Mouse (Mus musculus) limb, embryonic 10.5 days (tissue): ENCODE data around the gene Unc13b. TPM values are rescaled to one million over a fixed set of nuclear protein-coding genes. Genes with fewer than 3 reads are reported as not detected.
A peak's percentile ranks its signal among the peaks of the same experiment; 100 is the strongest.

Experiments used
- DNase-seq: peaks from one replicate; pipeline ENCODE4 v3.0.0-alpha.2; 2017; ENCODE audit warnings: low spot score
- H3K27ac ChIP-seq: fragments of 300-500 bp; sonication (generic); 2 replicates; pipeline ENCODE4 v1.5.1; 2016; ENCODE audit warnings: mild to moderate bottlenecking
- H3K27me3 ChIP-seq: fragments of 300-500 bp; sonication (generic); 2 replicates; pipeline ENCODE4 v1.6.1; 2016; ENCODE audit warnings: low read depth, mild to moderate bottlenecking; ENCODE audit not compliant: poor library complexity, severe bottlenecking
- H3K36me3 ChIP-seq: fragments of 300-500 bp; sonication (generic); 2 replicates; pipeline ENCODE4 v1.6.1; 2016; ENCODE audit warnings: mild to moderate bottlenecking, moderate library complexity
- H3K4me1 ChIP-seq: fragments of 300-500 bp; sonication (generic); 2 replicates; pipeline ENCODE4 v1.6.1; 2016
- H3K4me3 ChIP-seq: fragments of 300-500 bp; sonication (generic); 2 replicates; pipeline ENCODE4 v1.5.1; 2016; ENCODE audit warnings: mild to moderate bottlenecking, moderate library complexity
- H3K9me3 ChIP-seq: fragments of 300-500 bp; sonication (generic); replicated peaks from 2 replicates; pipeline ENCODE4 v1.6.1; 2016; ENCODE audit warnings: mild to moderate bottlenecking
- WGBS: fragments of 180-500 bp; shearing (Covaris S2); methylation state at CpG from one replicate; pipeline ENCODE4 v1.1.7; 2016; 5-methylcytosine and 5-hydroxymethylcytosine counted together
- polyA plus RNA-seq: library from polyadenylated mRNA; unstranded; fragments of >200 nt; fragmentation: Nextera tagmentation; extraction: Ambion mirVana; gene quantifications from 2 replicates; pipeline ENCODE4 v1.2.1, GENCODE M21; 2016

Unc13b gene
- polyA plus RNA-seq, 1 experiment from 2014 or later, result 2.1 TPM

DNA sequence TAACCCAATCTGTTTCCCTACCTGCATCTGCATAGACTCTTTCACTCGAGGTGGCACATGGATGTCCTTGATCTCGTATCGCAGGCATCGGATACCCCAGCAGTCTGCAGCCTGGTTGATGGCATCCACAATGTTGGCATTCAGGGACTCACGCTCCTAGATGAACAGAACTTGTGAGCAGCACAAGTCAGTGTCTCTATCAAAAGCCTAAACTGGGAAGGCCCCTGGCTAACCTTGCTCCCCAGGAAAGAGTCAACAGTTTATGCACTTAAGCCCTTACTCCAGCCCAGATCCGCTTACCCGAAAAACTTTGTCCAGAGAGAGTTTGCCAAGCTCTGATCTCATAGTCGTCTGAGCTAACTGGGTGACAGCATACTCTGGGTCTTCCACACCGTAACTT is 29.0 kb upstream of the Unc13b start:
- Histone ChIP-seq H3K27ac (no peak overlapping the region), H3K9me3 (no peaks in the 10 kb centered on the region), H3K4me3 (peak overlapping the region; percentile 79; the same call in 1 of the 2 replicates), H3K36me3 (peaks cover 56% of the 10 kb centered on the region), H3K4me1 (peaks cover 26% of the 10 kb centered on the region), H3K27me3 (no peaks in the 10 kb centered on the region)
- WGBS, result 95% methylated on average over 9 of the region's 9 CpGs
- DNase-seq, result no peak

DNA sequence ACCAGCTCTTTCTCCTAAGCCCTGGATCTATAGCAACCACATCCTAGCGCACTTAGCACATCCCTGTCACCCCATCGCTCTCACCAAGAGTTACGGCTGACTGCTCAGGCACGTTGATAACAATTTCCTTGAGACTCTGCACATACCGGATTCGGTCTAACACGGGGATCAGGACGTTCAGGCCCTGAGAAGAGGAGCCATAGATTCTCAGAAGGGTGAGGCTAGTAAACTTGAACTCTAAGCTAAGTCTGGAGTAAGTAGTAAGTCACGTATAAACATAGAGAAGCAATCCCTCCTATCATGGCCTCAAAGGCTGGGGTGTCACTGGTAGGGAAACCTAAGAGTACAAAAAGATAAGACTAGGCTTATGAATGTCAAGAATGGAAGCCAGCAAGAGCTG is 28.4 kb upstream of the Unc13b start:
- Histone ChIP-seq H3K9me3 (no peaks in the 10 kb centered on the region), H3K4me3 (peak overlapping the region; percentile 79), H3K27ac (peak overlapping the region; percentile 94), H3K36me3 (peaks cover 57% of the 10 kb centered on the region), H3K4me1 (peaks cover 22% of the 10 kb centered on the region), H3K27me3 (no peaks in the 10 kb centered on the region)
- DNase-seq, result no peak
- 83% methylated on average over 9 of the region's 9 CpGs for WGBS

DNA sequence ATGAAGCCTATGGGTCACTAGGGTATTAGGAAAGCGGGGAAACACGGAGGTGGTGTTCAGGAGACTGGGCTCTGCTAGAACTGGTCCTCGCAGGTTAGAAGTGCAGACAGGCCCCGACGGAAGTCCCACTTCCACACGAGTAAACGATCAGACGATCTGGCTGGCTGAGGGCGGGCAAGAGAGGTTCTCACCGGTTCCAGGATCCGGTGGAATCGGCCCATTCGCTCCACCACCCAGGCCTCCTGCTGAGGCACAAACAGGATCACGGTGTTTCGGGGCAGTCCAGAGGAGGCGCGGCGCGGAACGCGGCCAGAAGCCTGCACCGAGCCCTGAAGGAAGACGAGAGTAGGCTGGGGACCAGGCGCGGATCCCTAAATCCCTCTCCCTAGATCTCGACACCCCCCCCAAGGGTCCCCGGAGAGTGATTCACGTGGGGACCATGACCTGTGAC is 27.9 kb upstream of the Unc13b start:
- H3K4me1 ChIP-seq, result peaks cover 22% of the 10 kb centered on the region
- peak overlapping the region; percentile 79 for H3K4me3 ChIP-seq
- 2% methylated on average over 28 of the region's 28 CpGs for WGBS
- H3K27me3 ChIP-seq, result no peaks in the 10 kb centered on the region
- peak overlapping the region; percentile 94 for H3K27ac ChIP-seq
- DNase-seq, result peak; percentile 67
- no peaks in the 10 kb centered on the region for H3K9me3 ChIP-seq
- H3K36me3 ChIP-seq, result peaks cover 59% of the 10 kb centered on the region

DNA sequence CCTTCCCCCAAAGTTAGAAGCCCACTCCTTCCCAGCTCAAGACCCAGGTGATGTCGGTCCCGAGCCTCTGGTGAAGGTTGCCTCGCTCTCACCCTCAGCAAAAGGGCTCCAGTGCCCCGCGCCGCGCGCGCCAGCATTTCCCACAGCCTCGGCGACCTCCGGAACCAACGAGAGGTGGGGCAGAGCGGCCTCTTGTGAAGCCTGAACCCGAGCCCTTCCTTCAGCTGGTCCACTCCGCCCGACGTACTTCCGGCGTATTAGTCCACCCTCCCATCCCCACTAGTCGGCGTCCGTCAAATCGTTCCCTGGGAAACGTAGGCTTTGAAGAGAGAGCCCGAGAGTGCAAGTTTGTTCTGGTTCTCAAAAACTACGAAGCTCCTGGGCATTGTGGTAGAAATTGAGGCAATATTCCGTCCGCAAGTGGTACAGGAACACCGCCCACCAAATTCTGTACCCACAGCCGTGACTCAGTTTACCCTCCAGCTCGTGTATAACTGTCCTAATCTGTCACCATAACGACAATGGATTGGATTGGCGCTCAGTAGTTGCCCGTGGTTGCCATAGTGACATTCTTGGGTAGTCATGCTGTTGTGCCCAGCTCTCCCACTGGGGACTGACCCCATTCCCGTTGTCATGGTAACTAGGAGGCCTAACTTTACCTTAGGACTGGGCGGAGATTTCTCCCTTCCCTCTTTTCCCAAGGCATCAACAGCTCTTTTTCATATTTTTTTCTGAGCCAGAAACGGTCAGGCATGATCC is 27.3 kb upstream of the Unc13b start, which contains the start of gene Stoml2:
Stoml2 (minus strand) TSS at position 474 of the 759 bp plus-strand sequence.
- Histone ChIP-seq H3K27ac (peak within 1 kb of the TSS; percentile 94), H3K27me3 (no peaks in the 10 kb centered on the region), H3K9me3 (no peaks in the 10 kb centered on the region), H3K4me3 (peak within 1 kb of the TSS; percentile 79), H3K4me1 (peaks cover 22% of the 10 kb centered on the region), H3K36me3 (peaks cover 64% of the 10 kb centered on the region)
- DNase-seq, result peak; percentile 93
- WGBS, result 1% methylated on average over 38 of the region's 38 CpGs

DNA sequence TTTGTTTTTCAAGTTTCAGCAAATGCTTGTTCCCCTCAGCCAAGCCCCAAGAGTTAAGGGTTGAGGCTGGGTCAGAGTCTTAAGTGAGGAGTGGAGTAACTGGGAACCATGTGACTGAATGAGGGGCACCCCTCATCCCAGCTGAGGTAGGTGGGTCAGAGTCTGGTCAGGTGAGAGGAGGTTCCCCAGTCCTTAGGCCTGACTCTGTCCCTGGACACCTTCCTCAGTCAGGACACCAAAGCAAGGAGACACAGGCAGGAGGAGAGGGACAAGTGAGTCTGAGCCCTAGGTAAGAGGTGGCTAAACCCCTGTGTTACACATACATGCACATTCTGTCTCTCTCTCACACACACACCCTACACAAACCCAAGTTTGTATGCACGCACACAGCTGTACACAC is 26.3 kb upstream of the Unc13b start:
- Histone ChIP-seq H3K27ac (no peak overlapping the region), H3K4me3 (no peak overlapping the region), H3K4me1 (peaks cover 22% of the 10 kb centered on the region), H3K9me3 (no peaks in the 10 kb centered on the region), H3K27me3 (no peaks in the 10 kb centered on the region), H3K36me3 (peaks cover 56% of the 10 kb centered on the region)
- 93% methylated on average over 1 of the region's 1 CpGs for WGBS
- DNase-seq, result no peak

DNA sequence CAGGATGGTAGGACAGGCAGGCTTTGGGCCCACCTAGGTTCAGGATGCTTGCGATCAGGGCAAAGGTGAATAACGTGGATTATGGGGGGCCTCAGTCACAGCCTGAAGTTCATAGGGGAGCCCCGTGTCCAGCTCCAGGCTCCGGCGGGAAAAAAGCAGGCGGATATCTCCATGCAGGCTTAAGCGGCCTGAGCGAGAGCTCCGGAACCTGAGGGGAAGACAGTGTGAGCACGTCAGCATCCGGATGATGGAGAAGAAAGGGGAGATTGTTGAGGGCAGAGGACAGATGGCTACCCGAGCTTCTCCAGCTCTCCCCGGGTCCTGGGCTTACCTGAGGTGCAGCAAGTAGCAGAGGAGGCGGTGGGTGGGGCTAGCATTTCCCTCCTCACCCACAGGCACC is 25.3 kb upstream of the Unc13b start:
- Histone ChIP-seq H3K27me3 (no peaks in the 10 kb centered on the region), H3K36me3 (peaks cover 47% of the 10 kb centered on the region)
- 86% methylated on average over 14 of the region's 14 CpGs for WGBS

DNA sequence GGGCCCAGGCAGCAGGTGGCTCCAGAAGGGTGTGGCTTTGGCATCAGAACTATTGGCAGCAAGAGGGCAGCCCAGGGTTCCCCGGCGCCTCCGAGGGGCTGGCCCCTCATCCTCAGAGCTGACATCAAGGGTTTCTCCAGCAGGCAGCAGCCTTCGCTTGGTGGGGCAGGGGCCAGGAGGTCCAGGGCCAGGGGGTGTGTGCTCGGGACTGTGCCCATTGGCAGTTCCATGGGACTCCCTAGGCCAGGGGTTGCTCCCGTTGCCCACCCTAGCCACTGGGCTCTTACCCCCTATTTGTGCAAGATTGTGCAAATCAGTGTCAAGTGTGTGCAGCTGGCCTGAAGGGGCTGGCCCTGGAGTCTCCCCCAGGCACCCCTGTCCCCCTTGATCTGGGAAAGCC is 22.9 kb upstream of the Unc13b start:
- no peaks in the 10 kb centered on the region for H3K9me3 ChIP-seq
- 89% methylated on average over 6 of the region's 6 CpGs for WGBS
- H3K36me3 ChIP-seq, result peaks cover 29% of the 10 kb centered on the region
- H3K4me1 ChIP-seq, result peaks cover 29% of the 10 kb centered on the region
- H3K4me3 ChIP-seq, result no peak overlapping the region
- H3K27me3 ChIP-seq, result 0 out of 2 replicates have a peak, but pooled peaks cover 3% of the 10 kb centered on the region
- H3K27ac ChIP-seq, result no peak overlapping the region
- DNase-seq, result no peak

More for the DNA sequence above, 25.3 kb upstream of the Unc13b start:
- Histone ChIP-seq H3K9me3 (no peaks in the 10 kb centered on the region), H3K27ac (no peak overlapping the region), H3K4me3 (no peak overlapping the region), H3K4me1 (peaks cover 22% of the 10 kb centered on the region)
- no peak for DNase-seq

DNA sequence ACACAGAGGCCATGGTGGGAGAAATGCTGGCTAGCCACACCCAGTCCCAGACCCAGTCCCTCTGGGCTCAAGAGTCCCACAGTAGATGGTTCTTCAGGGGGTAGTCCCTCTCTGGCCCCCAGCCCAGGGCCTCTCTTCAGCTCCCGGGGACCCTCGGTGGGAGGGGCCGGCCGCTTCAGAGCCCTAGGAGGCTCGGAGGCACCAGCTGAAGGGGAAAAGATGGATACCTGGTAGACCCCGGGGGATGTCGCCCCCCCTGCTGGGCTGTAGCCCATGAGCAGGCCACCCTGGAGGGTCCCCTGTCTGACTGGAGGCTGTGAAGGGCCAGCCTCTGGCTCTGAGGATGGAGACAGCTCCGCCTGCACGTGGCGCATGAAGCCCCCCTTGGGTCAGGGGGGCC is 22.4 kb upstream of the Unc13b start:
- Histone ChIP-seq H3K27me3 (0 out of 2 replicates have a peak, but pooled peaks cover 3% of the 10 kb centered on the region), H3K27ac (no peak overlapping the region), H3K4me1 (peaks cover 30% of the 10 kb centered on the region), H3K9me3 (no peaks in the 10 kb centered on the region), H3K4me3 (no peak overlapping the region), H3K36me3 (peaks cover 29% of the 10 kb centered on the region)
- WGBS, result 88% methylated on average over 10 of the region's 10 CpGs
- no peak for DNase-seq

DNA sequence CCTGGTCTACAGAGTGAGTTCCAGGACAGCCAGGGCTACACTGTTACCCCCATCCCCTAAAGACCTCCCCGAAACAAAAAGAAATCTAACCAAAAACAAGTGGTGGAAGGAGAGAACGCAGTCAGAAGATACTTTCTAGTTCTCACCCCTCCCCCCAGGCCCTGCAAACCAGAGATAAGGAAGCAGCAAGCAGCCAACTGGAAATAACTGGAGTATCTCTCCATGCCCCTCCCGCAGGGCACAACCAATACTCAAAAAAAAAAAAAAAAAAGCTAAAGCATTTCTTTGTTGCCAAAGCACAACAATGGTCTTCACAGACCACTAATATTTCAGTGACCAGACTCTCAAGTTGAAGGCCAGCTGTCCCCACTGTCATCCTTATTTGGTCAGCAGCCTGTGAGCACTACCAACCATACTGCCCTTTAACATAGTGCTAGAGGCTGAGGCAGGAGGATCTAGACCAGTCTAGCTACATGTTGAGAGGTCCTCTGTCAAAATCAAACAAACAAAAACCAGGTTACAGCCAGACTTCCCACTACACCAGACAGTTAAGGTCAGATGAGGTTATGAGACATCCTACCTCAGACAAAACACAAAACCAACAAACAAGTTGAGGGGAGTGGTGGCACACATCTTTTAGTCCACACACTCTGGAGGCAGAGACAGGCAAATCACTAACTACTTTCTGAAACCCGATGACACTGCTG is 20.7 kb upstream of the Unc13b start:
- Histone ChIP-seq H3K27me3 (0 out of 2 replicates have a peak, but pooled peaks cover 3% of the 10 kb centered on the region), H3K9me3 (no peaks in the 10 kb centered on the region), H3K36me3 (peaks cover 29% of the 10 kb centered on the region), H3K27ac (no peak overlapping the region), H3K4me1 (peaks cover 24% of the 10 kb centered on the region), H3K4me3 (no peak overlapping the region)
- WGBS, result 68% methylated on average over 4 of the region's 4 CpGs
- DNase-seq, result no peak

DNA sequence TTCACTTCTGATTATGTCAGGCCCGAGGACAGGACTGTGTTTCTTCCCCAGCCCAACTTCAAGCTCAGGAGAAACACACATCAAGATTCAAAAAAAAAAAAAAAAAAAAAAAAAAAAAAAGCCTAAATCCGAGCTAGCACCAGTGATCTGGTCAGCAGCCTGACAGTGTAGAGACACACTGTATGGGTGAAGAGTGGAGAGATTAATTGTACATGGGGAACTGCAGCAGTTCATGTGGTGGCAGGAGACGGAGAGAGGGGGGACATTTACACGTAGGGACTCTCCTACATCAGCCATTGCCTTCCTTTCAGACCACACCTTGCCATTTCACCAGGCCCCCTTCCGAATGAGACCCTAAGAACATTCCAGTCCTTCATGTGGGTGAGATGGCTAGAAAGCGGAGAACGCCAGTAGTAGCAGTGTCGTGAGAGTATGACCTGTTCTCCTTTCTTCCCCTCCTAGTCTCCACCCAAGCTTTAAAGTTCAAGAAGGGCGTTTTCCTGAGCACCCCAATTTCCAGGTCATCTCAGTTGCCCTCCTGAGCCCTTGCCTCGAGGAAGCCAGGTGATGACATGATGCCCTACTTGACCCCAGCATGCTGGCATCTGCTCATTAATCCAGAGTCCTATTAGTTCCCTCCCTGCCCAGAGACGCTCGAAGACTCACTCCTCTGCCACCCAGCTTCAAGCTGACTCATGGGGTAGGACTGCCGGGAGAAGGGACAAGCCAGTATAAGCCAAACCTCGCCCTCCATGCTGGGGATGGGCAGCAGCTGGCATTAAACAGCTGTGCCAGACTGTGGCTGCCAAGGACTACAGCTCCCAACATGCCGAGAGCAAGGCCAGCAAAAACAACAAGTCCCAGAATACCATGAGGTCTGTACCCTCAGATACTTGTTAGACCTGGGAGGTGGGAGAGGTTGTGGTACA is 19.9 kb upstream of the Unc13b start:
- H3K4me3 ChIP-seq, result peak overlapping the region; percentile 72
- H3K36me3 ChIP-seq, result peaks cover 21% of the 10 kb centered on the region
- no peak overlapping the region for H3K27ac ChIP-seq
- H3K4me1 ChIP-seq, result peaks cover 26% of the 10 kb centered on the region
- H3K9me3 ChIP-seq, result no peaks in the 10 kb centered on the region
- 60% methylated on average over 15 of the region's 15 CpGs for WGBS
- H3K27me3 ChIP-seq, result 0 out of 2 replicates have a peak, but pooled peaks cover 3% of the 10 kb centered on the region
- no peak for DNase-seq

DNA sequence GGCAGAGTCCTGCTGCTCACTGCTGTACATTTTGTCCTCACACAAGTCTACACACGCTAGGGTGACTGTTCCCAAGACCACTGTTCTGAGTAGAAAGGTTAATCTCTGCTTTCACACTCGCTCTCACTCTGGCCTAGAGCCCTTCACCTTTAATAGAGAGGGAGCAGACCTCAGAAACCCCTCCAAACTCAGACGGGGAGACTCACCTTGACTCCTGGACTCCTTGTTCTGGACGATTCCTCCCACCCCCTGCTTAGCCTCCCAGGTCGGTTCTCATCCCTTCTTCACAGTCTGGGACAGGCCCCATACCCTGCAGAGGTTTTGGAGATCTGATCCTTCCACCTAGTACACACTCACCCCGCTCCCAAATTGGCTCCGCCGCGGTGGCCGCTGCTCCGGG is 19.1 kb upstream of the Unc13b start:
- Histone ChIP-seq H3K4me1 (peaks cover 34% of the 10 kb centered on the region), H3K36me3 (peaks cover 13% of the 10 kb centered on the region), H3K4me3 (peak overlapping the region; percentile 72), H3K27ac (peak overlapping the region; percentile 85), H3K27me3 (0 out of 2 replicates have a peak, but pooled peaks cover 3% of the 10 kb centered on the region), H3K9me3 (no peaks in the 10 kb centered on the region)
- WGBS, result 6% methylated on average over 11 of the region's 11 CpGs
- no peak for DNase-seq

DNA sequence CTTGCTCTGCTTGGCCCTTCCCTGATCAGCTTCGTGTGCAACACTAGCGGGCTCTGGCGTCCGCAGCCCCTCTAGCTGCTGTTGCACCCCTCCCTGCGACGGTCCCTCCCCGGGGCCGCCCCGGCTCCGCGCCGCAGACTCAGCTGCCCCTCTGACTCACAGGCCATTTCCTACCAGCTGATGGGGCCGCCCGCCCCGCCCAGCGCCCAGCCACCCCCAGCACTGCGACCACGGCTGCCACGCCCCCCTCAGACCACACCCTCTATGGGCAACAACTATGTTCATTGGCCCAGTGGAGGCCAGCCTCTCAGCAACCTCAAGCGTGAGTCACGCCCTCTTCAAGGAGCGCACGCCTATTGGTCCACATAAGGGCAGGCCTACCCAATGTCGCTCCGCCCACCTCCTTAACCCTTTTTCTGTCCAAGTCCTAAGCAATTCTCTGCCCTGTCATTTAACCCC is 18.6 kb upstream of the Unc13b start:
- Histone ChIP-seq H3K27ac (peak overlapping the region; percentile 85), H3K4me3 (peak overlapping the region; percentile 72), H3K9me3 (no peaks in the 10 kb centered on the region), H3K4me1 (peaks cover 39% of the 10 kb centered on the region), H3K27me3 (0 out of 2 replicates have a peak, but pooled peaks cover 3% of the 10 kb centered on the region), H3K36me3 (peaks cover 11% of the 10 kb centered on the region)
- peak; percentile 95 for DNase-seq
- under 1% methylated on average over 25 of the region's 25 CpGs for WGBS
